Mouse (Mus musculus) stomach, embryonic 16.5 days (tissue): ENCODE measurements around the gene Hpse. TPM values are rescaled to one million over a fixed set of nuclear protein-coding genes. Genes with fewer than 3 reads are reported as not detected.

Experiments
- ATAC-seq: fragments of 200-750 bp; cut with Nextera tagmentation; 2 replicates; pipeline ENCODE4 v1.8.0; 2017; ENCODE audit warnings: moderate number of reproducible peaks, moderate TSS enrichment; ENCODE audit not compliant: insufficient read depth, low FRiP score
- H3K27ac ChIP-seq: fragments of 300-500 bp; sonication (generic); 2 replicates; pipeline ENCODE4 v1.5.1; 2014; ENCODE audit warnings: low read length
- H3K27me3 ChIP-seq: fragments of 300-500 bp; sonication (generic); 2 replicates; pipeline ENCODE4 v1.6.1; 2014; ENCODE audit warnings: low read length, control low read depth, mixed read lengths; ENCODE audit not compliant: control insufficient read depth, insufficient read depth
- H3K36me3 ChIP-seq: fragments of 300-500 bp; sonication (generic); 2 replicates; pipeline ENCODE4 v1.6.1; 2014; ENCODE audit warnings: low read length; ENCODE audit not compliant: control insufficient read depth, insufficient read depth
- H3K4me1 ChIP-seq: fragments of 300-500 bp; sonication (generic); 2 replicates; pipeline ENCODE4 v1.6.1; 2014; ENCODE audit warnings: low read length, control low read depth, mixed read lengths; ENCODE audit not compliant: control insufficient read depth, insufficient read depth
- H3K4me2 ChIP-seq: fragments of 300-500 bp; sonication (generic); 2 replicates; pipeline ENCODE4 v1.6.1; 2014; ENCODE audit warnings: low read depth, low read length, mixed read lengths
- H3K4me3 ChIP-seq: fragments of 300-500 bp; sonication (generic); replicated peaks from 2 replicates; pipeline ENCODE4 v1.5.1; 2014; ENCODE audit warnings: mild to moderate bottlenecking, low read length
- H3K9ac ChIP-seq: fragments of 300-500 bp; sonication (generic); 2 replicates; pipeline ENCODE4 v1.6.1; 2014; ENCODE audit warnings: low read length
- H3K9me3 ChIP-seq: fragments of 300-500 bp; sonication (generic); replicated peaks from 2 replicates; pipeline ENCODE4 v1.6.1; 2016; ENCODE audit warnings: low read length, control low read depth; ENCODE audit not compliant: control insufficient read depth
- WGBS: fragments of 180-500 bp; shearing (Covaris S2); extraction: QIAGEN DNeasy Blood & Tissue Kit; methylation state at CpG from one replicate; pipeline ENCODE4 v1.1.7; 2014; 5-methylcytosine and 5-hydroxymethylcytosine counted together
- polyA plus RNA-seq: library from polyadenylated mRNA; unstranded; fragments of >200 nt; fragmentation: Nextera tagmentation; extraction: Ambion mirVana; gene quantifications from 2 replicates; pipeline ENCODE4 v1.2.1, GENCODE M21; 2015

Gene Hpse
- polyA plus RNA-seq, 1 experiment from 2014 or later: 8.3 TPM

GRCm38 (mm10) chr5:100652327-100652726 lies 67.2 kb downstream of the Hpse start:
- Histone ChIP-seq H3K4me1 (peaks cover 10% of the 10 kb centered on the region), H3K4me3 (no peak overlapping the region), H3K36me3 (peaks cover 13% of the 10 kb centered on the region), H3K4me2 (no peak overlapping the region), H3K9ac (no peak overlapping the region), H3K9me3 (no peaks in the 10 kb centered on the region), H3K27me3 (no peaks in the 10 kb centered on the region), H3K27ac (no peak overlapping the region)
- no peak for ATAC-seq
- 83% methylated on average over 9 of the region's 9 CpGs for WGBS

- no peak overlapping the region for H3K27ac ChIP-seq
- H3K4me1 ChIP-seq: peaks cover 16% of the 10 kb centered on the region
- H3K36me3 ChIP-seq: peaks cover 13% of the 10 kb centered on the region
- no peaks in the 10 kb centered on the region for H3K27me3 ChIP-seq
- no peaks in the 10 kb centered on the region for H3K9me3 ChIP-seq
- ATAC-seq: no peak
- no peak overlapping the region for H3K9ac ChIP-seq
- no peak overlapping the region for H3K4me2 ChIP-seq
- H3K4me3 ChIP-seq: no peak overlapping the region
- 74% methylated on average over 10 of the region's 10 CpGs for WGBS
Observed at GRCm38 (mm10) chr5:100651486-100651885, 68.0 kb downstream of the Hpse start.

- Histone ChIP-seq H3K27me3 (no peaks in the 10 kb centered on the region), H3K4me2 (no peak overlapping the region), H3K9me3 (no peaks in the 10 kb centered on the region), H3K27ac (no peak overlapping the region), H3K4me3 (no peak overlapping the region), H3K36me3 (peaks cover 13% of the 10 kb centered on the region), H3K4me1 (peaks cover 16% of the 10 kb centered on the region), H3K9ac (no peak overlapping the region)
- ATAC-seq: no peak
- 78% methylated on average over 7 of the region's 7 CpGs for WGBS
Observed at GRCm38 (mm10) chr5:100650969-100651368, 68.5 kb downstream of the Hpse start.

GRCm38 (mm10) chr5:100648546-100648945 lies 71.0 kb downstream of the Hpse start:
- no peak for ATAC-seq
- Histone ChIP-seq H3K4me1 (peaks cover 22% of the 10 kb centered on the region), H3K4me3 (no peak overlapping the region), H3K9ac (0 out of 2 replicates have a peak overlapping the region, but pooled peaks have one; percentile 26), H3K9me3 (no peaks in the 10 kb centered on the region), H3K36me3 (no peaks in the 10 kb centered on the region), H3K4me2 (peak overlapping the region; percentile 31; the same call in 1 of the 2 replicates), H3K27ac (peak overlapping the region; percentile 56), H3K27me3 (no peaks in the 10 kb centered on the region)
- WGBS: 23% methylated on average over 6 of the region's 6 CpGs

GRCm38 (mm10) chr5:100648046-100648445 lies 71.5 kb downstream of the Hpse start:
- H3K4me3 ChIP-seq: no peak overlapping the region
- peak overlapping the region; percentile 31; the same call in 1 of the 2 replicates for H3K4me2 ChIP-seq
- H3K4me1 ChIP-seq: peaks cover 25% of the 10 kb centered on the region
- no peaks in the 10 kb centered on the region for H3K27me3 ChIP-seq
- peak; percentile 44 for ATAC-seq
- no peak overlapping the region for H3K9ac ChIP-seq
- H3K36me3 ChIP-seq: no peaks in the 10 kb centered on the region
- peak overlapping the region; percentile 56 for H3K27ac ChIP-seq
- no peaks in the 10 kb centered on the region for H3K9me3 ChIP-seq
- 42% methylated on average over 10 of the region's 10 CpGs for WGBS

- no peak overlapping the region for H3K4me2 ChIP-seq
Observed at GRCm38 (mm10) chr5:100646558-100646957, 73.0 kb downstream of the Hpse start.

GRCm38 (mm10) chr5:100643991-100644535 lies 75.5 kb downstream of the Hpse start:
- H3K4me3 ChIP-seq: no peak overlapping the region
- H3K4me1 ChIP-seq: peaks cover 25% of the 10 kb centered on the region
- H3K27ac ChIP-seq: peak overlapping the region; percentile 28; the same call in 1 of the 2 replicates
- 0 out of 2 replicates have a peak overlapping the region, but pooled peaks have one; percentile 3 for H3K4me2 ChIP-seq
- H3K36me3 ChIP-seq: no peaks in the 10 kb centered on the region
- 46% methylated on average over 7 of the region's 7 CpGs for WGBS
- no peaks in the 10 kb centered on the region for H3K27me3 ChIP-seq
- no peak overlapping the region for H3K9ac ChIP-seq
- H3K9me3 ChIP-seq: no peaks in the 10 kb centered on the region
- peak; percentile 61; the same call in 1 of the 2 replicates for ATAC-seq

More at GRCm38 (mm10) chr5:100646558-100646957, 73.0 kb downstream of the Hpse start:
- 64% methylated on average over 4 of the region's 4 CpGs for WGBS
- no peak for ATAC-seq
- Histone ChIP-seq H3K27ac (peak overlapping the region; percentile 56), H3K4me1 (peaks cover 25% of the 10 kb centered on the region), H3K36me3 (no peaks in the 10 kb centered on the region), H3K9ac (no peak overlapping the region), H3K27me3 (no peaks in the 10 kb centered on the region), H3K9me3 (no peaks in the 10 kb centered on the region), H3K4me3 (no peak overlapping the region)

GRCm38 (mm10) chr5:100643253-100643990 lies 76.1 kb downstream of the Hpse start:
- 55% methylated on average over 12 of the region's 12 CpGs for WGBS
- H3K27me3 ChIP-seq: no peaks in the 10 kb centered on the region

GRCm38 (mm10) chr5:100642316-100642715 lies 77.2 kb downstream of the Hpse start:
- 88% methylated on average over 5 of the region's 5 CpGs for WGBS
- H3K27me3 ChIP-seq: no peaks in the 10 kb centered on the region
- no peak overlapping the region for H3K4me2 ChIP-seq
- no peak overlapping the region for H3K4me3 ChIP-seq
- H3K9ac ChIP-seq: no peak overlapping the region
- H3K4me1 ChIP-seq: peaks cover 18% of the 10 kb centered on the region
- no peak for ATAC-seq
- H3K36me3 ChIP-seq: no peaks in the 10 kb centered on the region
- no peak overlapping the region for H3K27ac ChIP-seq
- H3K9me3 ChIP-seq: no peaks in the 10 kb centered on the region

More at GRCm38 (mm10) chr5:100643253-100643990, 76.1 kb downstream of the Hpse start:
- Histone ChIP-seq H3K9me3 (no peaks in the 10 kb centered on the region), H3K9ac (no peak overlapping the region), H3K4me3 (no peak overlapping the region), H3K36me3 (no peaks in the 10 kb centered on the region), H3K27ac (peak overlapping the region; percentile 28; the same call in 1 of the 2 replicates), H3K4me2 (0 out of 2 replicates have a peak overlapping the region, but pooled peaks have one; percentile 3), H3K4me1 (peaks cover 24% of the 10 kb centered on the region)
- no peak for ATAC-seq
